Mouse (Mus musculus) embryonic facial prominence, embryonic 14.5 days (tissue): ENCODE measurements around the gene Bnc1. TPM values are rescaled to one million over a fixed set of nuclear protein-coding genes. Genes with fewer than 3 reads are reported as not detected.

Source experiments
- polyA plus RNA-seq: library from polyadenylated mRNA; unstranded; fragments of >200 nt; fragmentation: Nextera tagmentation; extraction: Ambion mirVana; gene quantifications from 2 replicates; pipeline ENCODE4 v1.2.1, GENCODE M21; 2014

Bnc1 gene
- polyA plus RNA-seq, 1 experiment from 2014 or later = 2.1 TPM

Other genes with a start within 250 kb of the Bnc1 start
- gene Ramac, start 229.4 kb downstream of the Bnc1 start, polyA plus RNA-seq = 107 TPM in 2 replicates
- 51.3 and 53.7 TPM in 2 replicates for gene 3110040N11Rik, start 202.8 kb downstream of the Bnc1 start, polyA plus RNA-seq
- gene Btbd1, start 162.9 kb downstream of the Bnc1 start, polyA plus RNA-seq = 100 and 109 TPM in 2 replicates
- not detected in 2 replicates for gene Gm10160, start 136.5 kb downstream of the Bnc1 start, polyA plus RNA-seq
- 34.7 and 50.6 TPM in 2 replicates for gene Tm6sf1, start 133.3 kb downstream of the Bnc1 start, polyA plus RNA-seq
- gene Hdgfl3, start 57.8 kb downstream of the Bnc1 start, polyA plus RNA-seq = 17.0 and 18.7 TPM in 2 replicates
- 12.9 and 14.1 TPM in 2 replicates for gene Sh3gl3, start 181.5 kb upstream of the Bnc1 start, polyA plus RNA-seq